Mouse (Mus musculus): ENCODE results near the gene Ttc38.
A peak's percentile ranks its signal among the peaks of the same experiment; 100 is the strongest.

The Ttc38 gene

DNA sequence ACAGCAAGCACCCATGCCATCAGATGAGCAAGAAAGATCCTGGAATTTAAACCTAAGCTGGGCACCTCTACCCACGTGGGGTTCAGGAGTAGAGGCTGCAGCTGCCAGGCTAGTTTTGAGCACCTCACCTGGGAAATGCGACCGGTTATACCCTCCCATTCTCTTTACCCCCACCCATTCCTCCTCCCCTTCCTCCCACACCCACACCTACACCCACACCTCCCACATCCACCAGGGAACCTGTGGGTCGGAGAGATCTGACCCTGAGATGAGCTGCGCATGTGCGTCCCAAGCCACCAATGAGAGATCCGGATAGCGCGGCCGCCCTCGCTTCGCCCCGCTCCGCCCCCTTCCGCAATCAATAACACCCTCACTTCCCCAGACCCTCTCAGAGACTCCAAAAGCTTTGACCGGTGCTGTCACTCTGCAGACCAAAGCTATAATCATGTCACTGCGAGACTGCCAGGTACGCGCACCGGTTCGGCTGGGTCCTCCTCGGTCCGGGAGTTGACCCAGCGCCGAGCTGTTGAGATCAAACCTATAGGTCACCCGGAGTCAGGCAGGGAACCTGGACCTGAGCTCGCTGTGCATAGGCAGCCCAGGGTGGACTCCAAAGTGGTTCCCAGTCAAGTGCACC is at the start of gene Ttc38:
Gene Ttc38 (plus strand): TSS at position 353 of the 637 bp plus-strand sequence.
- DNase-seq (ENCODE audit: low spot score): peak; percentile 56

DNA sequence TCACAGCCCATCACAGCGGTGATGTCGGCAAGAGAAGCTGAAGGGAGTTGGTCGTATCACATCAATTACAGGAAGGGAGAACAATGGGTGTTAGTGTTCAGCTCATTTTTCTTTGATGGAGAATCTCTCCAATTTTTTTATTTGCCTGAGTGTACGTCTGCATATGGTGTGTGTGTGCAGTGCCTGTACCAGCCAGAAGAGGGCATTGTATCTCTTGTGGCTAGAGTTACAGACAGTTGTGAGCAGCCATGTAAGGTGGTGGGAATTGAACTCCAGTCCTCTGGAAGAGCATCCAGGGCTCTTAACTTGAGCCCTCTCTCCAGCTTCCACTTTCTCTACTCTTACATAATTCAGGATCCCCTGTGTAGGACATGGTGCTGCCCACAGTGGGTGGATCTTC is 49.0 kb upstream of the Ttc38 start:
- no peak for DNase-seq (ENCODE audit: low spot score)

DNA sequence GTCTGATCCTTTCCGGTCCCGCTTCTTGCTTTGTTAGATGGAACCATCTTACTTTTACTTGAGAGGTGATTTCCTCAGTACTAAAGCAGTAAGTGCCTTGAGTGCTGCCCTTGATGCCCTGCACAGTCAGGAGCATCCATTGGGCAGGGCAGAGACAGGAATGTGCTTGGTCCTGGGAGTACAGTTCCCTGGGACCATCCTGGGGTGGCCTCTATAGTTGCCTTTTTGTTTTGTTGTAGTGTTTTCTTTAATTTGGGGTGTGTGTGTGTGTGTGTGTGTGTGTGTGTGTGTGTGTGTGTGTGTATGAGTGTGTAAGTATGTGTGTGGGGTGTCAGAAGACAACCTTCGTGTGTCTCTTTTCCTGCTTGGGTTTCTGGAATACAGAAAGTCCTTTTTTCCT is 47.8 kb upstream of the Ttc38 start:
- no peak for DNase-seq (ENCODE audit: low spot score)

DNA sequence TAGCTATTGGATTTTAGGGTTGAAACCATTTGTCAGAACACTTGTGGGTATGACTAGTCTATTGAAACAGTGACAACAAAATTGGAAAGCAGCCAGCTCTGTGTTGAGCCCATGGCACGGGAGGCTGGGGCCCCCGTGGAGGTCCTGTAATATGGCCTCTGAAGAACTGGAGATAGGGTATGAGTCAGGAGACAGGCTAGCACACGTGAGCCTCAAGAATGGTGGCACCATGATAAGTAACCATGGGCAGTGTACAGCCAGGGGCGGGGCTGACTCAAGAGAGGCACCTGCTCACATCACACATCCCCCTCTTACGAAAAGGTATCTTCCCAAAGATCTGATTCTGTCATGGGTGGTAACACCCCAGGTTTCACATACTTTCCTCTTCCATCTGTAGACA is 45.4 kb upstream of the Ttc38 start:
- DNase-seq (ENCODE audit: low spot score): no peak

DNA sequence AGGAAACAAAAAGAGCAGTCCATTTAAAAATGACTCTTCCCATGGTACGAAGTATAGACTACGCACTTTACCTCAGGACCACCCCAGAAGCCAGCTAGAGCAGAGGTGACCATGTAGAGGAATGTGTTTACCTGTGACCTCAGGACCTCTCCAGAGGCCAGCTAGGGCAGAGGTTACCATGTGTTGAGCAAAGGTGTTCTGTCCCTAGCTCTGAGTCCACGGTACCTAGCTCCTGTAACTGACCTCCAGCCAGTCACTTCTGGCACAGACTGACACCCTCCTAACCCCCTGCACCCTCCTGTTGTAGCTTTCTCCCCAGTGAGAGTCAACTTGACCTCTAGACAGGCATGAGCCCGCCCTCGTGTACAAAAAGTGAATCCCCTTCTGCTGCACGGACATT is 44.6 kb upstream of the Ttc38 start:
- no peak for DNase-seq (ENCODE audit: low spot score)

DNA sequence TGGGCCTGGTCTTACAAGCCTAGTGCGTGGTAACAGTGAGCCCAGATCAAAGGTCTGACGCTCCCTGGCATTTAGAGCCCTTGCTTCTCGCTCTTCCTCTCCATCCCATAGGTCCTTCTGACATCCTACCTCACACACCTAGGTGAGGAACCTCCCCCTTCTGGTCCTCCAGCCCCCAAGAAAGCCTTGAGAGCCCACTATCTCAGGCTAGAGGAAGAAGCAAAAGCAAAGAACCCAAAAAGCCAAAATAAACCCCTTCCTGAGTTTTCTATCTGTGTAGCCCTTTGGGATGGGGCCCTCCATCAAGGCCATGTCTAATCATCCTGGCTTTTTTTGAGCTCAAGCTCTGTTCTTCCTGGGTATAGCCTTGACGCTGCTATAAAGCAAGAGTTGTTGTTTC is 44.1 kb upstream of the Ttc38 start:
- DNase-seq (ENCODE audit: low spot score): no peak

DNA sequence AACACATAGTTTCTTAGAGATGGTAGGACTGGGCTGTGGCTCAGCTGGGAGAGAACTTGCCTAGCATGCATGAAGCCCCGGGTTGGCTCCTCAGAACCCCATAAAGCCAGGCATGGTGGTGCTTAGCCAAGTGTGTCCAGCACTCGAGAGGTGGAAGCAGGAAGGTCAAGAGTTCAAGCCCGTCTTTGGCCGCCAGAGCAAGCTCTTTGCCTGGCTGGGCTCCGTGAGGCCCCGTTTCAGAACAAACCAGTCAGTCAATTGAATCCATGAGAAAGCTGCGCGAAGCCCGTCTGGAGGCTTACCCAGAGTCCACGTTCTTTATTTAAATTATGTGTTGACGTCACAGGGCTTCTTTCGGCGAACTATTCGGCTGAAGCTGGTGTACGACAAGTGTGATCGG is 43.5 kb upstream of the Ttc38 start:
- DNase-seq (ENCODE audit: low spot score): no peak

DNA sequence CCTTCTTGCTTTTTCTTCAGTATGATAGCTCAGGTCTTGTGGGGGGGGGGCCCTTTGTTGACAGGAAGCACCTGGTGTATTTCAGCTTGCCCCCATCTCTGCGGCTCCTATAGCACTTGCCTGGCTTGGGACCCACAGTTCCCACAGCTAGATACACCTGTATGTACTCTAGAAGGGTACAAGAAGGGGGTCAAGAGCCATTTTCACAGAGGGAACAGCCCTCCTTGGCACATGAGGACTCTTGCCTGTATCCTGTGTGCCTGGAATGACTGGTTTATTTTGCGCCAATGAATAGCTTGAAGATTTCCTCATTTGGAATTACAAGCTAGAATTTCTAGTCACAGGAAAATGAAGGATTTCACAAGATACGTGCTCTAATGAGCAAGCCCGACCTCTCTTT is 40.7 kb upstream of the Ttc38 start:
- DNase-seq (ENCODE audit: low spot score): no peak

DNA sequence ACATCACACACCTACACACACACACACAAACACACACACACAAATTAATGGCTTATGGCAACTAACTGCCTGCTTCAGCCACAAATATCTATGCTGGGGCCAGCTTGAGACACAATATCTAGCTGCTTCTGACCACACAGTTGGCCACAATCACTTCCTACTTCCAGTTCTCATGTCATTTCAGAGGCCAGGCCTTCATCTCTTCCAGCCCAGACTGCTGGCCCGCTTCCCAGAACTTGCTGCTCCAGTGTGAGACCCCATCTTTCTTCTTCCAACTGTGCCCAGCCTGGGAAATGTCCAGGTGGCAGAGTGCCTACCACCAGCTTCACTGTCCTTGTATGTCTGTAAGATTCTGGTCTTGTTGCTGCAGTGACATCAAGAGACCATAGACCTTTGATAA is 39.3 kb upstream of the Ttc38 start:
- peak; percentile 42 for DNase-seq (ENCODE audit: low spot score)

DNA sequence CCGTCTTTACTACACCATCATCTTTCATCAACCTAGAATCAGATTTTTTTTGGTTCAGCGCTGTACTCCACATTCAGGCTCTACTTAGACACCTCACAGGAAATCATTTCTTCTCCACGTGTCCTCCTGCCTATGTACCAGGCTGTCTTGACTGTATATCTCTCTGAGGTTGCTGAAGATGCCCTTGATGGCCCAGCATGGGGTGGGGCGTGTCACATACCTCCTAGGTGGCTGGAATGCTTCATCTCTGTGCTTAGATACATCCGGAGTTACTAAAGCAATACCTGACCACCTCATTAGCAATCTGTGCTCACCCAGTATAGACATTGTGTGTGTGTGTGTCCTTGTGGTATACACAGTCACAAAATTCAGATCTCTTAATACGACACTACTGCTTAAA is 36.6 kb upstream of the Ttc38 start:
- no peak for DNase-seq (ENCODE audit: low spot score)

DNA sequence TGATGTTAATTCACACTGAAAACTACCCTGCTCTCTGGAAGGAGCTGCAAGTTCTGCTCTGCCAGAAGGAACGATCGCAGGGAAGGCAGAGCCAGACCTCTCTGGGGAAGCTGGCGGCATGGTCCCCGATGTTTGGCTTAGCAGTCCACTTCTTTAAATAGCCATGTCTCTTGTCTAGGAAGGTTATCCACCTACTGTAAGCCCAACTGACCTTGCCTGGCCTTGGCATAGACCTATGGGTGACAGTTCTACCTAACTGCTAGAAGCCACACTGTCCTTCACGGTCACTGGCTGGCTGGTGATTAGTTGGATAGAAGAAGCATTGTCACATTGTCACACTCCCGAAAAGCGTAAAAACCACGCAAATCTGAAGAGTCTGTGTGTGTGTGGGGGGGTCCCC is 33.4 kb upstream of the Ttc38 start:
- no peak for DNase-seq (ENCODE audit: low spot score)

DNA sequence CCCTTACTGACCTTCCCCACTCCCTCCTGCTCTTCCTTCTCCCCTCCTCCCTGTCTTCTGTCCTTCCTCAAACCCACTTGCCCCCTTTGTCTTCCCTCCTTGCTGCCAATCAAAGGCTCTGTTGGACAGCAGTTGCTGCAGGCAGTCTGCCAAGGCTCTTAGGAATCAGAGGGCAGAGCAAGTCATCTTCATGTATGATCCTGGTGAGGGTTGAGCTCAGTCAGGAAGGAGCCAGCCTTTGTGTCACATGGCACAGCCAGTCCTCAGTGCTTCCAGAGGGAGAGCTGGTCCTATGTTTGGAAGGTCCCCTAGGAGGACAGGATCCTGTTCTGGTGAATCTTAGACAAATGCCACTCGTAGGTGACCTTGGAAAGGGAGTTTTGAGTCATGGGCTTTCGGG is 29.2 kb upstream of the Ttc38 start:
- DNase-seq (ENCODE audit: low spot score): peak; percentile 53

DNA sequence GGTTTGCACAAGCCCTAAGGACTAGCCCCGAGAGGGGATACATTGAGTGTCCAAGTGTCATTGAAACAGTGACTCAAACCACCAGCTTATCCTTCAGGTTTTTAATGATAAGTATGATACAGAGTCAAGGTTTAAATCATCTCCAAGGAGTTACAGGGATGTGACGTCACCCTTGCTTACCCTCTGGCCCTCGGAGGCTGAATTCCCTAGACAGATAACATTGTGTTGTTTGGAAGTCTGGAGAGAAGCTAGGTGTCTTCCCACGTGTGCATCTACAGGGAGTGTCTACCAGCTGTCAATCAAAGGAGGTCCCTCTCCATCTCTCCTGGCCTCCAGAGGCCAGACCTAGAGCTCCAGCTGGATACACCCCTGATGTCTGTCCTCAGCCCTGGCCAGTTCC is 25.2 kb upstream of the Ttc38 start:
- DNase-seq (ENCODE audit: low spot score): no peak

DNA sequence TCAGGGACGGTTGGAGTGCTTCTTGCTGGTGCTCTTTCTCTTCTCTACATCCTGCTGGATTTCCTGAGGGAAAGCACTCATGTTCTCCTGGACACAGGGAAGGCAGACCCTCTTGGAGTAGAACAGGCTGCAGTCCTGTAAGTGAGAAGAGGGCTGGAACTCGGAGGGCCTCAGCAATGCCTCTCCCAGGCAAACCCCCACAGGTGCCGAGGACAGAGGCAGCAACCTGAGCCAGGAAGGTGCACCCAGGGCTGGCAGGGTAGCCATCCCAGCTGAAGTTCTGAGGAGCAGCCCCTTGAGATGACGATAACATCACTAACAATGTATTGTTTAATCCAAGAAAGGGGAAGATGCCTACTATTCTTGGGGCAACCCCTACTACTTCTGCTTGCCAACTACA is 24.7 kb upstream of the Ttc38 start:
- DNase-seq (ENCODE audit: low spot score): no peak

DNA sequence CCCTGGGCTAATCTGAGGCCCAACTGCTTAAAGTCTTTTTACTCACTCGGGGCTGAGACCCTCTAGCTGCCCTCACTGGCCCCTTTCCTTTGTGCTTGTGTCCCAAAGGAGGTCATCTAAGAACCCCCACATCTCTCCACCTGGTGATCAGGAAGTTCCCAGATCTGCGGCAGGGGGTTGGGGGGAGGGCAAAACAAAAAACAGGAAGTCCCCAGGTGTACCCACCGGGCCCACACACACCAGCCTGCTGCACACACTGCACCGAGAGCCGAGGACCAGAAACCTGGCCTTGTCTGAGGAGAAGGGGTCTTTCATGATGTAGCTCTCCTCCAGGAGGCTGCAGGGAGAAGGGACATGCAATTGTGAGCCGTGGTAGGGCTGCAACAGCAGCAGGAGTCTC is 24.1 kb upstream of the Ttc38 start:
- DNase-seq (ENCODE audit: low spot score): no peak

DNA sequence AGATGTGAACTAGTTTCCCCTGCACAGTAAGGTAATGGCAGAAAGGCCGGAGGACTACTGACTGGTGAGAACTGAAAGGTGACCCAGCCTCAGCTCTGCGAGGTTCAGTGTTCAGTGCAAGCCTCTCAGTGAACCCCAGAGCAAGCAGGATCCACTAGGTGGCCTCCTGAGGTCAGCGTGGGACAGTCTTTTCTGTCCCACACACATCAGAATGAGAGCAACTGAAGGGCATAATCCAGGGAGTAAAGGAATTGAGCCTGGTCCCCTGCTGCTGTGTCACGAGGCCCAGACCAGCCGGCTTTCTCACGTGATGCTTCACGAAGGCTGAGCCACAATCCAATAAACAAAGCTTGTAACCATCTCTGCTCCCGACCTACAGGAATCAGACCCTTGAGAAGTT is 23.7 kb upstream of the Ttc38 start:
- no peak for DNase-seq (ENCODE audit: low spot score)

DNA sequence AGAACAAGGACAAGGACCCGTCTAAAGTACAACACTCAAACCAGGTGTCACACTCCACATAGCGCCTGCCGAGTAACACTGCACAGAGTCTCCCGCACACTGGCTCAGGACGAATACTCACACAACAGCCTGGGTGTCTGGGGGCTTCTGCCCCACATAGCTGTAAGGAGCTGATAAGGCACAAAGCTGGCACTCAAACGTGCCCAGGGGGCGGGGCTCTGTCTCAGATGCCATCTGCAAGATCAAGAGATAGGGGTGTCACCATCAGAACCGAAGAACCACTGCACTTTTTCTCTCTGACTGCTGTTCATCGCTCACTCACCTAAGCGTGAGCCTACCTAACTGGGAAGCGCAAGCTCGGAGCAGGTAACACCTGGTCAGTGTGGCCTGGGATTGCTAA is 23.0 kb upstream of the Ttc38 start:
- no peak for DNase-seq (ENCODE audit: low spot score)

DNA sequence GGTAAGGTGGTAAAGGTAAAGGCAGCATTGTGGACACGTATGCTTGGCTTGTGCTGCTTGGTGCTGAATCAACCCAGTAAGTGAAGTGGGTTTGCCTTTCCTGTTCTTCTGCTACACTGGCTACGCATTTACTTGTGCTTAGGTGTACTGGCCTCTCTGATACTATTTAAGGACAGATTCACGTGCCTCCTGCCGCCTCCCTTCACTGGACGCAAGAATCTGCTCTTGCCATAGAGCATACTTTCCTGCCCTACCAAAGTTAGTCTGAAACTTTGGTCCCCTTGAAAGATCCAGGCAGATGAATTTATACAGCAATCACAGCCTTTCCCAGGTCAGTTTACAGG is 21.7 kb upstream of the Ttc38 start:
- no peak for DNase-seq (ENCODE audit: low spot score)

DNA sequence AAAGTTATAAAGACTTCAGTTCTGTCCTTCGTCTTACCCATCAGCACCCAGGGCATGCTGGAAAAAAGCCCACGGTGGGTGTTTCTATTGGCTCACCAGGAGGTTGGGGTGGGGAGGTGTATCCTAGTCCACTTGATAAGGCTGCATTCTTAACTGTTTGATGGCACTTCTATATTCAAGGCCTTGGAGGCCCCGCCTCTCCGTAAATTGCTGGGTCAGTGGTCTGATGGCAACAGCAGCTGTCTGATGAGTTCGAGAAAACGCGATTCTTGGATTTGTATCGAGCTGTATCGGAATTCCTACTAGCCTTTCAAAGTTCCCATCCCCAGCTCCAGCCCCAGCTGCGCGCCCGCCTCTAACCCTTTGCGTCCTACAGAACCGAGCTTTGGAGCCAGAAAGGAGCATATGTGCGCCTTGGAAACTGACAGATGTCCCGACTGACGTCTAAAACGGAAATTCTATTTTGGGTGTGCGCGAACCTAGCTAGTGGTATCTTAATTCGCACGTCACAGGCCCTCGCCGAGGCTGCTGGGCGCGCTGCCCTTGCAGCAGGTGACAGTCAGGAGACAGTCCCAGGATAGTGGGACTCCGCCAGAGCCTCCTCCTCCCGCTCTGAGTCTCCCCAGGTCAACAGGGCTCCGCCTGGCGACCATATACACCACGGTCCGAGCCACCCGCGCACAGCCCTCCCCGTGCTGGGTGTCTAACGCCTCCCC is 21.1 kb upstream of the Ttc38 start:
- no peak for DNase-seq (ENCODE audit: low spot score)

DNA sequence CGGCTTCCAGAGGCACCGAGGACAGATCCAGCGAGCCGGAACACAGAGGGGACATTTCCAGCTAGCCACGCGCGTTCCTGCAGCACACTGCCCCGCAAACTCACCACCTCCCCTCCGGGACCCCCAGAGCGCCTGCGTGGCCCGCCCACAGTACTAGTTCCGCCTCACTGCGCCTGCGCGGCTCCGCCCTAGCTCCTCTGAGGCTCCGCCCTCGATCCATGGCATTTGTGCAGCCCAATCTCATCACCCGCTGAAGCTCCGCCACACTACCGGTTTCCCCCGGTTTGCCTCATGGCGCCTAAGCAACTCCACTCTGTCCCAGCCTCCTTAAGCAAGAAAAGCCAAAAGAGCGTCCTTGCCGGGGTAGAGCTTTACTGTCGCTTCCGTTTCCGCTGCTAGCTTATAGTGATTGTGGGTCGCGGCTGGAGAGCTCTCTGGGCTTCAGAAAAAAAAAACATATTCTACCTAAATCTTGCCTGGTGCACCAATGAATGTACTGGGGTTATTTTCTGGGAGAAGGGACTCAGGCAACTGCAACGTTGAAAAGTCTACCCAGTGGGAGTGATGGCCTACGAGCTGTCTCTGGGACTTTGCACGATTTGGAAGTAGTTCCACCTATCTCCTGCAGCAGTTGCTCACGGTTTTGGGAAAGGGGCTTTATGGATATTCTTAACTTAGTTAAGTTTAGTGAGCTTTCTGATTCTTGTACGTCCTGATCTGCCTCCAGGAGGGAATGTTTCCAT is 20.4 kb upstream of the Ttc38 start, which contains the start of gene Cdpf1:
Gene Cdpf1 (minus strand): TSS at position 163 of the 743 bp plus-strand sequence.
- DNase-seq (ENCODE audit: low spot score): peak; percentile 98

DNA sequence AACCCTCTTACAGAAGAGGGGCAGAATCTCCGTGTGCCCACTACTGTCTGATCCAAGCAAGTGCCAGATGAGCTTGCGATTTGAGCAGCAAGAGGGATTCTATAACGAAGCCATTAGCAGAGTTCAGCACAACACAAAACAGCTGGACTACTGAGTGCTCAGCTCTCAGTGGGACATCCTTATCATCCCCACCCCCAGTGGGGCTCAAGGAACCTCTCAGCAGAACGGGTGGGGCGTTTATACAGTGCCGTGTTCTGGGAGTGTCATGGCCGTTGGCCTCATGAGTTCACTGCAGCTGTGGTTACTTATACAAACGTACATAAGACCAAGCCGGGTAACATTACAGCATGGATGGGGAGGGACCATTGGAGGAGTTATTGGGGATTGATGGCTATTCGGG is 18.7 kb upstream of the Ttc38 start:
- DNase-seq (ENCODE audit: low spot score): no peak

DNA sequence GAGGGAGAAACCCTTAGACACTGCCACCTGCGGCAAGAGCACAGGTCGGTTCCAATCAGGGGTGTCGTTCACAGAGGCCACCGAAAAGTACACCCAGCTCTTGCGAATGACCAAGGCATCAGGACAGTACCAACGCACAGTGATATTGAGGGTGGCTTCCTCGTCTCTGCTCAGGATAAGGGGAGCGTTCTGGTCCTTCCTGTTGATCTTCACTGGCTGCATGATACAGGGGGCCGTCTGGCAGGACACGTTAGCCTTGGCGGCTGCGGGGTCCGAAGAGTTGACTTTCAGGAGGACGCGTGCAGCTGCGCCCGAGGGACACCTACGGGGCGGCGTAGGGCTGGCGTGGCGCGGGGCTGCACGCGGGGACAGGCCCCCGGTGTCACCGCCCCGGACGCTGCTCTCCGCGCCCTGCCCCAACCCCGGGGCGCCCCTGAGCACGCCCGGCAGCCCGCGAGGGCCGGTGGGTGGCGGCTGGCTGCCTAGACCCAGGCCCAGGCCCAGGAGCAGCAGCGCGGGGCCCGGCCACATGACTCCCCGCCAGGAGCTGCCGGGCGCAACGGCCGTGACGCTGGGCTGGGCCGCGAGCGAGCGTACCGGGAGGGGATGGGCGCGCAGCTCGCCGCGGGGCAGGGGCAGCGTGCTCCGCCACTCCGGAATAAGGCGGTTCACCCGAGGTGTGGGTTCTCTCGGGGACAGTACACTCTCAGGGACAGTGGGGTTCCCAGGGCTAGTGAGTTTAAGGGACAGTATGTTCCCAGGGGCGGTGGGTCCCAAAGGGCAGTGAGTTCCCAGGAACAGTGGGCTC is 10.7 kb upstream of the Ttc38 start, which contains the start of gene Pkdrej:
Gene Pkdrej (minus strand): TSS at position 532 of the 808 bp plus-strand sequence.
- no peak for DNase-seq (ENCODE audit: low spot score)

DNA sequence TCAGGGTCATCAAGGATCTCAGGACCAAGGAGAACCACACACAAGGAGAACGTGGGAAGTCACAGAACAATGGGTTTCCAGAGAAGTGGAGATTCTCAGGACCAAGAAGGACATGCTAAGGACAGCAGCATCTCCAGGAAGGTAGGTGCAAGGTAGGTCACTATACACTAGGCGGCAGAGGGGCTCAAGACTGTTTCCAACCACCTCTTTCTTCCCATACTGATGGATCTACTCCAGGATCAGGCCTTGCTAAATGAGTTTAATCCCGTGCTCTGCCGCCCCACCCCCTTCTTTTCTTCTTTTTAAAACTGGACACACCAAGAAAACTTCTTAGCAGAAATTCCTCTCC is 10.1 kb upstream of the Ttc38 start:
- no peak for DNase-seq (ENCODE audit: low spot score)
